23 mouse cellular contexts compared by ENCODE assay signal in genomic region chr12:110703682-110704081, GRCm38 (mm10). TPM values are rescaled to one million over a fixed set of nuclear protein-coding genes. Genes with fewer than 3 reads are reported as not detected.
DNase-seq lines count a peak whose midpoint lies in the region; ATAC-seq lines count a peak whose summit lies in the region.
"Had no signal": no experiment of that assay in that cellular context is flagged by ENCODE, and none has a peak within 500 bp of the region (broad histone marks: within the 10 kb centered on the region; RNA-seq: fewer than 3 reads in every experiment).

No protein-coding gene starts in this region.

- peaks cover 30% of the 10 kb centered on the region for H3K4me1 ChIP-seq in heart, embryonic 15.5 days (replicated peaks)
- peaks cover 16% of the 10 kb centered on the region for H3K4me1 ChIP-seq in hindbrain, embryonic 12.5 days

- H3K27ac ChIP-seq in heart, embryonic 15.5 days, result peak overlapping the region; percentile 57
- H3K27ac ChIP-seq in hindbrain, embryonic 12.5 days, result no peak overlapping the region
- H3K27ac ChIP-seq: forebrain, embryonic 13.5 days; hindbrain, embryonic 15.5 days; intestine, embryonic 15.5 days; kidney, embryonic 15.5 days; limb, embryonic 13.5 days; liver, embryonic 13.5 days; lung, embryonic 15.5 days; midbrain, embryonic 15.5 days; neural tube, embryonic 15.5 days had no signal

- H3K4me2 ChIP-seq in heart, embryonic 15.5 days, result no peak overlapping the region
- no peak overlapping the region for H3K4me2 ChIP-seq in hindbrain, embryonic 12.5 days (replicated peaks)
- H3K4me2 ChIP-seq: forebrain, embryonic 13.5 days; hindbrain, embryonic 15.5 days; intestine, embryonic 15.5 days; liver, embryonic 13.5 days; lung, embryonic 15.5 days; midbrain, embryonic 15.5 days; neural tube, embryonic 15.5 days had no signal

- ATAC-seq in heart, embryonic 15.5 days (replicated peaks; ENCODE audit: insufficient number of reproducible peaks, insufficient read depth, low FRiP score, low read depth), result no peak
- no peak for ATAC-seq in hindbrain, embryonic 12.5 days (ENCODE audit: low FRiP score)

- 61% methylated on average over 7 of the region's 7 CpGs for WGBS in heart, embryonic 15.5 days
- 68% methylated on average over 7 of the region's 7 CpGs for WGBS in hindbrain, embryonic 12.5 days

- no peak overlapping the region for H3K9ac ChIP-seq in heart, embryonic 15.5 days
- no peak overlapping the region for H3K9ac ChIP-seq in hindbrain, embryonic 12.5 days
- H3K9ac ChIP-seq: forebrain, embryonic 13.5 days; hindbrain, embryonic 15.5 days; intestine, embryonic 15.5 days; kidney, embryonic 15.5 days; limb, embryonic 13.5 days; liver, embryonic 13.5 days; lung, embryonic 15.5 days; midbrain, embryonic 15.5 days; neural tube, embryonic 15.5 days had no signal

- no peaks in the 10 kb centered on the region for H3K36me3 ChIP-seq in heart, embryonic 15.5 days
- no peaks in the 10 kb centered on the region for H3K36me3 ChIP-seq in hindbrain, embryonic 12.5 days
- H3K36me3 ChIP-seq: hindbrain, embryonic 15.5 days; intestine, embryonic 15.5 days; kidney, embryonic 15.5 days; limb, embryonic 13.5 days; liver, embryonic 13.5 days; lung, embryonic 15.5 days; midbrain, embryonic 15.5 days; neural tube, embryonic 15.5 days had no signal

- H3K4me3 ChIP-seq in heart, embryonic 15.5 days, result no peak overlapping the region
- no peak overlapping the region for H3K4me3 ChIP-seq in hindbrain, embryonic 12.5 days
- H3K4me3 ChIP-seq: erythroblast, embryonic 14.5 days; forebrain, embryonic 13.5 days; hindbrain, embryonic 15.5 days; intestine, embryonic 15.5 days; kidney, embryonic 15.5 days; limb, embryonic 13.5 days; liver, embryonic 13.5 days; lung, embryonic 15.5 days; midbrain, embryonic 15.5 days; neural tube, embryonic 15.5 days had no signal

- no peak for DNase-seq in heart, adult 18-20 months
- peak; percentile 5 for DNase-seq in testis, postnatal 14 days (ENCODE audit: low spot score)
- no peak for DNase-seq in testis, postnatal 10 days (ENCODE audit: low spot score)
- peak; percentile 68 for DNase-seq in ZHBTc4 (ENCODE audit: low read depth, low spot score)
- DNase-seq in kidney, adult 8-10 months, result no peak

- H3K27me3 ChIP-seq in heart, embryonic 15.5 days, result no peaks in the 10 kb centered on the region
- peaks cover 2% of the 10 kb centered on the region; the same call in 1 of the 2 replicates for H3K27me3 ChIP-seq in hindbrain, embryonic 12.5 days
- H3K27me3 ChIP-seq: forebrain, embryonic 13.5 days; hindbrain, embryonic 15.5 days; intestine, embryonic 15.5 days; kidney, embryonic 15.5 days; limb, embryonic 13.5 days; liver, embryonic 13.5 days; lung, embryonic 15.5 days; midbrain, embryonic 15.5 days; neural tube, embryonic 15.5 days had no signal

- H3K9me3 ChIP-seq in heart, embryonic 15.5 days (replicated peaks), result no peaks in the 10 kb centered on the region
- H3K9me3 ChIP-seq in hindbrain, embryonic 12.5 days (replicated peaks), result no peaks in the 10 kb centered on the region
- H3K9me3 ChIP-seq: forebrain, embryonic 13.5 days; hindbrain, embryonic 15.5 days; intestine, embryonic 15.5 days; kidney, embryonic 15.5 days; limb, embryonic 13.5 days; liver, embryonic 13.5 days; lung, embryonic 15.5 days; midbrain, embryonic 15.5 days; neural tube, embryonic 15.5 days had no signal

RNA-seq across cellular contexts. Expression of gene Hsp90aa1, which starts 1.2 kb away (rescaled TPM):
- polyA plus RNA-seq in heart, embryonic 15.5 days (2015; fragmentation: Nextera tagmentation; extraction: Ambion mirVana), result 595 and 603 TPM in 2 replicates
- total RNA-seq in heart, adult 18-20 months (2021), result 100 to 1,000 TPM; 261 to 408 TPM
- 1,025 and 1,103 TPM in 2 replicates for polyA plus RNA-seq in hindbrain, embryonic 12.5 days (2016; fragmentation: Nextera tagmentation; extraction: Ambion mirVana)

RNA-seq across cellular contexts. Expression of gene 1700001K19Rik, which starts 21.3 kb away (rescaled TPM):
- not detected in 2 replicates for polyA plus RNA-seq in heart, embryonic 15.5 days (2015; fragmentation: Nextera tagmentation; extraction: Ambion mirVana)
- total RNA-seq in heart, adult 18-20 months (2021), result not detected
- not detected in 2 replicates for polyA plus RNA-seq in hindbrain, embryonic 12.5 days (2016; fragmentation: Nextera tagmentation; extraction: Ambion mirVana)
- total RNA-seq: adrenal gland, adult 2 months; gastrocnemius, postnatal 14 days; layer of hippocampus, postnatal 25 days; left cerebral cortex, postnatal 10 days had no signal
- polyA plus RNA-seq: adrenal gland, adult 2 months; cortical plate, adult 2 months; erythroblast, embryonic 14.5 days; intestine, embryonic 15.5 days; limb, embryonic 13.5 days; liver, embryonic 13.5 days; lung, embryonic 15.5 days; midbrain, embryonic 15.5 days; thymus, postnatal 0 days had no signal

RNA-seq across cellular contexts. Expression of gene Wdr20, which starts 34.1 kb away (rescaled TPM):
- polyA plus RNA-seq in heart, embryonic 15.5 days (2015; fragmentation: Nextera tagmentation; extraction: Ambion mirVana), result 14.7 and 17.8 TPM in 2 replicates
- total RNA-seq in heart, adult 18-20 months (2021), result 10 to 100 TPM; 31.0 to 32.1 TPM
- polyA plus RNA-seq in hindbrain, embryonic 12.5 days (2016; fragmentation: Nextera tagmentation; extraction: Ambion mirVana), result 31.3 and 32.9 TPM in 2 replicates

Comparison
In these comparisons a context has a peak if more than half of its experiments do, and no peak if none do; other contexts are left out.
1. DNase-seq: peak in testis, postnatal 14 days (single experiment) and ZHBTc4 (single experiment); none in heart, adult 18-20 months (0 of 2), testis, postnatal 10 days (single experiment) and kidney, adult 8-10 months (0 of 2).